Mouse (Mus musculus) olfactory bulb, adult 2 months (tissue): ENCODE results near the gene Trarg1. TPM values are rescaled to one million over a fixed set of nuclear protein-coding genes. Genes with fewer than 3 reads are reported as not detected.

Experiments
- H3K27ac ChIP-seq: fragments of 200-500 bp; 2 replicates; pipeline ENCODE4 v1.5.1; 2012; ENCODE audit warnings: low read depth, low read length; ENCODE audit not compliant: insufficient read depth
- H3K4me1 ChIP-seq: fragments of 200-500 bp; 2 replicates; pipeline ENCODE4 v1.6.1; 2012; ENCODE audit warnings: low read length; ENCODE audit not compliant: control insufficient read depth, insufficient read depth
- H3K4me3 ChIP-seq: fragments of 200-500 bp; 2 replicates; pipeline ENCODE4 v1.5.1; 2012; ENCODE audit warnings: mild to moderate bottlenecking, low read depth, low read length, moderate library complexity; ENCODE audit not compliant: insufficient read depth
- CTCF ChIP-seq: fragments of 200-500 bp; IDR thresholded peaks from 2 replicates; pipeline ENCODE4 v1.5.1; 2012; ENCODE audit warnings: low read depth, mild to moderate bottlenecking, low read length, moderate library complexity; ENCODE audit not compliant: insufficient read depth
- POLR2A ChIP-seq: fragments of 200-500 bp; IDR thresholded peaks from 2 replicates; pipeline ENCODE4 v1.6.1; 2012; ENCODE audit warnings: mild to moderate bottlenecking, low read depth, low read length, moderate library complexity; ENCODE audit not compliant: insufficient read depth
- WGBS: fragments of 180-500 bp; shearing (Covaris S2); methylation state at CpG from one replicate; pipeline ENCODE4 v1.1.7; 2018; 5-methylcytosine and 5-hydroxymethylcytosine counted together
- polyA plus RNA-seq: library from polyadenylated mRNA; stranded (reverse); fragments of >200 nt; gene quantifications from 2 replicates; pipeline ENCODE4 v1.2.4, GENCODE M21; 2012; ENCODE audit warnings: low replicate concordance; ENCODE audit not compliant: missing spikeins, insufficient read depth, insufficient read length

Trarg1 gene
- polyA plus RNA-seq, 1 experiment = not detected

- WGBS = 95% methylated on average over 7 of the region's 7 CpGs
- TF ChIP-seq POLR2A (no peak), CTCF (no peak)
- Histone ChIP-seq H3K4me3 (no peak overlapping the region), H3K4me1 (no peaks in the 10 kb centered on the region), H3K27ac (no peak overlapping the region)
Observed at GRCm38 (mm10) chr11:76742511-76742910, 62.9 kb downstream of the Trarg1 start.

DNA sequence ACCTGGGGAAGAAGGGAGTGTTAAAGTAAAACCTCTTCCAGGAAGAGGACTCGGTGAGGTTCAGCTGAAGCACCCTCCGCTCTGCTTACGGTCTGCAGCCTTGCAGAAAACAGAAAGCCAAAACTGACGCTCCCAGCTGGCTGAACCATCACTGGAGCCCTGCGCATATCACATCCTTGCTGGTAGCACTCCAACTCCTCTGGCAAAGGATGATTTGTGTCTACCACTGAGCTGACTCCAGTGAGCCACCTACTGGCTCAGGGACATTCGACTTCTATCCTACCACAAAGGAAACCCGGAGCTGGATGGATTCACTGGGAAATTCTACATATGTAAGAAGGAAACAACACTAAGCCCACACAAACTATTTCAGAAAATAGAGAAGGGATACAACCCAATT, 64.9 kb downstream of the Trarg1 start:
- WGBS = 32% methylated on average over 7 of the region's 7 CpGs
- Histone ChIP-seq H3K27ac (no peak overlapping the region), H3K4me1 (no peaks in the 10 kb centered on the region), H3K4me3 (no peak overlapping the region)
- no peak for TF ChIP-seq POLR2A
- no peak for TF ChIP-seq CTCF

- 100% methylated on average over 1 of the region's 1 CpGs for WGBS
- no peaks in the 10 kb centered on the region for H3K4me1 ChIP-seq
- no peak overlapping the region for H3K4me3 ChIP-seq
- TF ChIP-seq CTCF = no peak
- TF ChIP-seq POLR2A = no peak
- H3K27ac ChIP-seq = no peak overlapping the region
Observed at GRCm38 (mm10) chr11:76745921-76746320, 66.3 kb downstream of the Trarg1 start.

Other genes with a start within 250 kb of the Trarg1 start
- 133 and 244 TPM in 2 replicates for gene Abr, start 57.5 kb upstream of the Trarg1 start, polyA plus RNA-seq
- not detected in 2 replicates for gene Bhlha9, start 7.3 kb upstream of the Trarg1 start, polyA plus RNA-seq
- 143 TPM in 1 of 2 replicates, not detected in the other for gene Gosr1, start 83.8 kb downstream of the Trarg1 start, polyA plus RNA-seq
- not detected in 2 replicates for gene Cpd, start 167.2 kb downstream of the Trarg1 start, polyA plus RNA-seq
- gene Tmigd1, start 222.4 kb downstream of the Trarg1 start, polyA plus RNA-seq = not detected in 2 replicates
- gene Blmh, start 245.0 kb downstream of the Trarg1 start, polyA plus RNA-seq = 159 TPM in 1 of 2 replicates, not detected in the other